Mouse (Mus musculus) embryonic fibroblast, embryonic 13.5 days (primary cell): ENCODE data around the gene Ncs1.

Experiments used
- CTCF ChIP-seq: IDR thresholded peaks from 2 replicates; pipeline ENCODE4 v1.5.1; 2011; ENCODE audit warnings: mild to moderate bottlenecking, control low read depth, low read length, moderate library complexity, borderline replicate concordance; ENCODE audit not compliant: insufficient read depth
- POLR2A ChIP-seq: IDR thresholded peaks from 2 replicates; pipeline ENCODE4 v1.6.1; 2011; ENCODE audit warnings: low read depth, mild to moderate bottlenecking, control low read depth, low read length, moderate library complexity

DNA sequence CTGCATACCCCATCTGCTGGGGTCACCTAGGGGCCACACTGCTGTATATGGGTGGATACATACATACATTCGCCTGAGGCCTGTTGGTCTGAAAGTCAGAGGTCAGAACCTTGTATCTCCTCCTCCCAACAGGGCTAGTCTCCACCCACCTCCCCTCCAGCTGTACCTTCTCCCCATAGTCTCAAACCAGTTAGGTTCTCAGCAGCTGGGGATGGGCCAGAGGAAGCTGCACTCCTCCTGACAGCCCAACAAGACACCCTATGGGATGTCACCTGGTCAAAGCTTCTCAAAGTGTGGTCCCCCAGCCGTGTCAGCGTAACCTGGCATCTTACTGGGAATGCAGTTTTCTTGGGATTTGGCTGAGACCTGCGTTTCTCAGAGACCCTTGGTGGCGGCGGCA is 50.8 kb downstream of the Ncs1 start:
- TF ChIP-seq CTCF (no peak), POLR2A (no peak)
